Mouse (Mus musculus) cerebellum, adult 2 months (tissue): ENCODE data around the gene Gucd1.

Source experiments
- CTCF ChIP-seq: fragments of 200-500 bp; IDR thresholded peaks from 2 replicates; pipeline ENCODE4 v1.5.1; 2011; ENCODE audit warnings: low read depth, mild to moderate bottlenecking, control low read depth, low read length, moderate library complexity, borderline replicate concordance; ENCODE audit not compliant: insufficient read depth
- POLR2A ChIP-seq: fragments of 200-500 bp; IDR thresholded peaks from 2 replicates; pipeline ENCODE4 v1.6.1; 2011; ENCODE audit warnings: low read length, control low read depth, borderline replicate concordance; ENCODE audit not compliant: insufficient read depth

DNA sequence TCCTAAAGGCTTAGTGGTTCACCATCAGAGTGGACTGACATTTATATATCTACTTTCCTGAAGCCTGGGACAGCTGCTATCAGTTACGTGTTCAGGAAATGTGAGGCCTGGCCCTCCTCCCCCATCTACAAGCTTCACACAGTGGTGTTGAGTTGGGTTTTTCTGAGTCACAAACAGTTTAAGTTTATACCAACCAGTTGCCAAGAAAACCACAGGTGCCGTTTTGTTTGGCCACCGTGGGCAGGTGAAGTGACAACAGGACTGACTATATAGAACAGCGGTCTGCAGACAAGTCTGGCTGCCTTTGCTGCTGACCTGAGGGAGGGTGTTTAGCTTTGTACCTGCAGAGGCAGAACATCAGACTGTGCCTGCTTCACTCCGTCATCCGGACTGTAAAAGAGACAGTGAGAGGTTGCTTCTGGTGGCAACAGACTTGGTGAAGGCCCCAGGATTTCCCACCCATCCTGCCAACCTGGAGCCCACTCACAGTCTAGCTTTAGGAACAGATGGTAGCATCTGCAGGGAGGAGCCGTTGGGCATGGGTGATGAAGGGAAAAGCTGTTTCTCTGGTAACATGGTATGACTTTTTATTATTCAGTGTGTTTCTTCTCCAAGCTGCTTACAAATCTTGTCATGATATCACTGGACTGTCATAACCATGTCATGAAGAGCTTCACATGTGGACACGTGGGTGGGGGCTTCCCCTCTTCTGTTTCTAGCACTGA is 214.3 kb downstream of the Gucd1 start:
- no peak for TF ChIP-seq CTCF
- TF ChIP-seq POLR2A, result no peak
